16 mouse cellular contexts compared by ENCODE assay signal in the genomic region with DNA sequence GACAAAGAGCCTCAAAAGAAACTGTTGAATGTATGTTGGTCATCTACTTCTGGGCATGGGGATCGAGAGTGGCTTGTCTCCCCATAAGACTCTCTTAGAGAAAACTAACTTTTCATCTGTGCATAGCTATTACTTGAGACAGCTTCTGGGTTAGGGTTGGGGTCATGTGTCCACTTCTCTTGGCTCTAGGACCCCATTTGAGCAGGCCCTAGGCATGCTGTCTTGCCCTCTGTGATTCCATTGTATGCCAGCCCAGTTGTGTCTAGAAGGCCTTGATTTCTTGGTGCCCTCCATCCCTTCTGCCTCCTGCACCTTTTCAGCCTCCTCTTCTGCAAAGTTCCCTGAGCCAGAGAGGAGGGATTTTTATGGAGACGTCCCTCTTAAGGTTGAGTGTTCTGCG. TPM values are rescaled to one million over a fixed set of nuclear protein-coding genes. Genes with fewer than 3 reads are reported as not detected.
A peak's percentile ranks its signal among the peaks of the same experiment; 100 is the strongest.
DNase-seq lines count a peak whose midpoint lies in the region; TF ChIP-seq lines count a peak whose summit lies in the region.
"Had no signal": no experiment of that assay in that cellular context is flagged by ENCODE, and none has a peak within 500 bp of the region (broad histone marks: within the 10 kb centered on the region; RNA-seq: fewer than 3 reads in every experiment).

No protein-coding gene starts in this region.

- H3K27me3 ChIP-seq in heart, embryonic 10.5 days (ENCODE audit: insufficient read depth, poor library complexity, severe bottlenecking) = no peaks in the 10 kb centered on the region
- no peaks in the 10 kb centered on the region for H3K27me3 ChIP-seq in CH12.LX (replicated peaks)

- TF ChIP-seq EP300 in CH12.LX (IDR thresholded peaks at IDR 0.05; ENCODE audit: low read length) = no peak

- H3K27ac ChIP-seq in heart, embryonic 10.5 days = no peak overlapping the region
- no peak overlapping the region for H3K27ac ChIP-seq in CH12.LX (ENCODE audit: insufficient read depth, low read depth)

- no peaks in the 10 kb centered on the region for H3K4me1 ChIP-seq in heart, embryonic 10.5 days
- H3K4me1 ChIP-seq in CH12.LX (ENCODE audit: control insufficient read depth in 1 of 2, insufficient read depth in 2 of 2) = peaks cover 11 to 38% of the 10 kb centered on the region in 2 experiments

- no peak overlapping the region for H3K4me2 ChIP-seq in CH12.LX (ENCODE audit: insufficient read depth, low read depth, poor library complexity, severe bottlenecking)

- in situ Hi-C loops in CH12.LX (cut with MboI; ENCODE audit: low pct_ligation_motif_present, low pct_unique_long_range_greater_than_20kb, low sequenced_read_pairs) = no loop called here

- 76% methylated on average over 3 of the region's 3 CpGs for WGBS in heart, embryonic 10.5 days

- peak; percentile 46 for TF ChIP-seq POLR2A in CH12.LX (IDR thresholded peaks at IDR 0.05; ENCODE audit: low read depth, low read length)

- no peaks in the 10 kb centered on the region for H3K36me3 ChIP-seq in heart, embryonic 10.5 days
- peaks cover 41 to 54% of the 10 kb centered on the region in 2 experiments for H3K36me3 ChIP-seq in CH12.LX (replicated peaks in 1 of 2; ENCODE audit: control insufficient read depth in 1 of 2, insufficient read depth in 1 of 2, low read length in 1 of 2)
- H3K36me3 ChIP-seq: G1E had no signal

- intact Hi-C loops in heart, postnatal 25 days (cut with DNase I) = no loop called here

- dilution Hi-C loops in CH12.LX (cut with MboI; ENCODE audit: extremely low pct_ligation_motif_present, extremely low pct_unique_long_range_greater_than_20kb, low sequenced_read_pairs) = no loop called here

- H3K79me2 ChIP-seq in CH12.LX (replicated peaks; ENCODE audit: control insufficient read depth, extremely low read depth, insufficient read depth, poor library complexity, severe bottlenecking) = peaks cover 18% of the 10 kb centered on the region

- peak; percentile 54 for DNase-seq in heart, embryonic 10.5 days (ENCODE audit: low spot score)
- DNase-seq in heart, postnatal 25 days (ENCODE audit: low spot score) = no peak
- no peak for DNase-seq in CH12.LX (ENCODE audit: extremely low read depth)
- DNase-seq in urinary bladder, adult 18-20 months (ENCODE audit: low spot score in 2 of 2) = no peak
- DNase-seq: adrenal gland, adult 2 months; adrenal gland, adult 8-10 months; adrenal gland, postnatal 10 days; adrenal gland, postnatal 14 days; adrenal gland, postnatal 25 days; adrenal gland, postnatal 36 days; B cell, adult 2 months; cerebellum, adult 11 months; cerebellum, adult 11-12 months; cerebellum, adult 18-20 months; cerebellum, adult 2 months had no signal

- no peak overlapping the region for H3K9ac ChIP-seq in CH12.LX (ENCODE audit: insufficient read depth, low read depth)

- no peak overlapping the region for H3K4me3 ChIP-seq in heart, embryonic 10.5 days
- H3K4me3 ChIP-seq in CH12.LX (replicated peaks in 1 of 3; ENCODE audit: low read depth in 2 of 3, low read length in 2 of 3, poor library complexity in 1 of 3) = no peak overlapping the region

- no peak for TF ChIP-seq RAD21 in CH12.LX (IDR thresholded peaks at IDR 0.05; ENCODE audit: low read depth, low read length)

- H3K9me3 ChIP-seq in heart, embryonic 10.5 days = no peaks in the 10 kb centered on the region
- peaks cover 20% of the 10 kb centered on the region for H3K9me3 ChIP-seq in CH12.LX (replicated peaks; ENCODE audit: low read length)
- H3K9me3 ChIP-seq: G1E had no signal

- no peak for TF ChIP-seq CTCF in CH12.LX (conservative IDR thresholded peaks at IDR 0.05 in 1 of 2, IDR thresholded peaks at IDR 0.05 in 1 of 2; ENCODE audit: low read depth in 2 of 2, low read length in 2 of 2)

TF ChIP-seq in CH12.LX, 34 proteins besides CTCF, POLR2A, EP300 and RAD21:
- TF ChIP-seq TCF12 (IDR thresholded peaks at IDR 0.05; ENCODE audit: low read depth, low read length) = no peak
- peak; percentile 28; the same call in 1 of the 2 replicates for TF ChIP-seq NELFE (IDR thresholded peaks at IDR 0.05; ENCODE audit: low read depth, low read length)
- peak; percentile 88 for TF ChIP-seq POLR2AphosphoS2 (IDR thresholded peaks at IDR 0.05; ENCODE audit: low read depth, low read length)

RNA-seq across cellular contexts. Expression of gene Pttg1, which starts 54.2 kb away (rescaled TPM):
- polyA plus RNA-seq in heart, embryonic 10.5 days (2016; fragmentation: Nextera tagmentation; extraction: Ambion mirVana) = 101 and 118 TPM in 2 replicates
- 10 to 100 TPM; 64.3 to 73.1 TPM for total RNA-seq in heart, postnatal 25 days (2021)
- total RNA-seq in CH12.LX (2012; rRNA removed) = 153 and 190 TPM in 2 replicates
- total RNA-seq in CH12.LX (2014; rRNA removed) = 276 and 337 TPM in 2 replicates
- 258 and 279 TPM in 2 replicates for polyA plus RNA-seq in CH12.LX (2012; ENCODE audit: insufficient read length, low read depth)
